Mouse (Mus musculus): ENCODE measurements around the gene Pdss2.

- no peak for TF ChIP-seq CTCF (conservative IDR thresholded peaks at IDR 0.05; ENCODE audit: low read length)
- no peak for TF ChIP-seq POU5F1 (IDR thresholded peaks at IDR 0.05; ENCODE audit: borderline replicate concordance, low read length)
Observed at GRCm38 (mm10) chr10:43285541-43285940, 64.3 kb downstream of the Pdss2 start.

Measured in E14TG2a.4 (cell line).